8 mouse cellular contexts compared by ENCODE assay signal in genomic region chr11:58979183-58979582, GRCm38 (mm10). TPM values are rescaled to one million over a fixed set of nuclear protein-coding genes. Genes with fewer than 3 reads are reported as not detected.
A peak's percentile ranks its signal among the peaks of the same experiment; 100 is the strongest.
DNase-seq lines count a peak whose midpoint lies in the region; ATAC-seq and TF ChIP-seq lines count a peak whose summit lies in the region.
"Had no signal": no experiment of that assay in that cellular context is flagged by ENCODE, and none has a peak within 500 bp of the region (broad histone marks: within the 10 kb centered on the region; RNA-seq: fewer than 3 reads in every experiment).

No protein-coding gene starts in this region.

- no peak overlapping the region for H3K27ac ChIP-seq in lung, embryonic 14.5 days (ENCODE audit: low read depth)
- H3K27ac ChIP-seq in embryonic facial prominence, embryonic 14.5 days (replicated peaks; ENCODE audit: low read depth, low read length) = no peak overlapping the region
- no peak overlapping the region for H3K27ac ChIP-seq in limb, embryonic 12.5 days
- H3K27ac ChIP-seq in small intestine, adult 2 months (ENCODE audit: insufficient read depth, low read depth, low read length) = peak overlapping the region; percentile 6; the same call in 1 of the 2 replicates

- DNase-seq in lung, embryonic 14.5 days = no peak
- DNase-seq in lung, postnatal 36 days = no peak
- no peak for DNase-seq in embryonic facial prominence, embryonic 14.5 days (ENCODE audit: low spot score)
- no peak for DNase-seq in gastrocnemius, postnatal 10 days
- no peak for DNase-seq in frontal cortex, postnatal 14 days (ENCODE audit: low spot score in 2 of 2)

- peak overlapping the region; percentile 94 for H3K4me3 ChIP-seq in lung, embryonic 14.5 days (ENCODE audit: low read depth, low read length)
- H3K4me3 ChIP-seq in embryonic facial prominence, embryonic 14.5 days (ENCODE audit: low read depth, low read length) = peak overlapping the region; percentile 100
- H3K4me3 ChIP-seq in limb, embryonic 12.5 days (replicated peaks) = peak overlapping the region; percentile 95
- H3K4me3 ChIP-seq in small intestine, adult 2 months (ENCODE audit: low read depth, low read length) = peak overlapping the region; percentile 97

- no peaks in the 10 kb centered on the region for H3K9me3 ChIP-seq in lung, embryonic 14.5 days (ENCODE audit: low read depth, low read length)
- no peaks in the 10 kb centered on the region for H3K9me3 ChIP-seq in embryonic facial prominence, embryonic 14.5 days (ENCODE audit: control insufficient read depth, low read length)
- H3K9me3 ChIP-seq in limb, embryonic 12.5 days = no peaks in the 10 kb centered on the region

- no peak for ATAC-seq in lung, embryonic 14.5 days (ENCODE audit: insufficient read depth)
- ATAC-seq in embryonic facial prominence, embryonic 14.5 days (ENCODE audit: low read depth) = no peak
- ATAC-seq in limb, embryonic 12.5 days (ENCODE audit: insufficient number of reproducible peaks, insufficient read depth, low FRiP score, low TSS enrichment, low read depth) = no peak

- TF ChIP-seq POLR2A in small intestine, adult 2 months (IDR thresholded peaks at IDR 0.05; ENCODE audit: low read depth, low read length) = no peak

- no peaks in the 10 kb centered on the region for H3K27me3 ChIP-seq in lung, embryonic 14.5 days (ENCODE audit: insufficient read depth, low read length)
- H3K27me3 ChIP-seq in embryonic facial prominence, embryonic 14.5 days (replicated peaks; ENCODE audit: control insufficient read depth, insufficient read depth, low read length) = no peaks in the 10 kb centered on the region
- no peaks in the 10 kb centered on the region for H3K27me3 ChIP-seq in limb, embryonic 12.5 days
- no peaks in the 10 kb centered on the region for H3K27me3 ChIP-seq in small intestine, adult 2 months (ENCODE audit: control insufficient read depth, insufficient read depth, low read length)

- H3K9ac ChIP-seq in lung, embryonic 14.5 days = peak overlapping the region; percentile 87
- peak overlapping the region; percentile 93 for H3K9ac ChIP-seq in embryonic facial prominence, embryonic 14.5 days (ENCODE audit: low read depth, low read length)
- peak overlapping the region; percentile 93; the same call in 1 of the 2 replicates for H3K9ac ChIP-seq in limb, embryonic 12.5 days (replicated peaks)

- H3K36me3 ChIP-seq in lung, embryonic 14.5 days (ENCODE audit: insufficient read depth) = peaks cover 27% of the 10 kb centered on the region
- peaks cover 25% of the 10 kb centered on the region for H3K36me3 ChIP-seq in embryonic facial prominence, embryonic 14.5 days (ENCODE audit: control insufficient read depth, insufficient read depth, low read length)
- H3K36me3 ChIP-seq in limb, embryonic 12.5 days = peaks cover 28% of the 10 kb centered on the region
- H3K36me3 ChIP-seq in small intestine, adult 2 months (ENCODE audit: control insufficient read depth, insufficient read depth, low read length) = peaks cover 19% of the 10 kb centered on the region

- WGBS in lung, embryonic 14.5 days = 78% methylated on average over 3 of the region's 3 CpGs
- WGBS in embryonic facial prominence, embryonic 14.5 days = 71% methylated on average over 3 of the region's 3 CpGs
- WGBS in limb, embryonic 12.5 days = 81% methylated on average over 3 of the region's 3 CpGs
- WGBS in small intestine, adult 2 months = 34% methylated on average over 3 of the region's 3 CpGs

- H3K4me2 ChIP-seq in lung, embryonic 14.5 days = peak overlapping the region; percentile 98
- H3K4me2 ChIP-seq in embryonic facial prominence, embryonic 14.5 days (ENCODE audit: low read depth, low read length) = peak overlapping the region; percentile 98
- peak overlapping the region; percentile 95 for H3K4me2 ChIP-seq in limb, embryonic 12.5 days

- TF ChIP-seq CTCF in lung, embryonic 14.5 days (IDR thresholded peaks at IDR 0.05; ENCODE audit: low read depth) = no peak
- no peak for TF ChIP-seq CTCF in small intestine, adult 2 months (IDR thresholded peaks at IDR 0.05; ENCODE audit: extremely low read depth, insufficient read length, insufficient replicate concordance, low read depth, low read length)

- 0 out of 2 replicates have a peak, but pooled peaks cover 5% of the 10 kb centered on the region for H3K4me1 ChIP-seq in lung, embryonic 14.5 days (ENCODE audit: insufficient read depth)
- peaks cover 20% of the 10 kb centered on the region for H3K4me1 ChIP-seq in embryonic facial prominence, embryonic 14.5 days (ENCODE audit: control insufficient read depth, insufficient read depth, low read length)
- H3K4me1 ChIP-seq in limb, embryonic 12.5 days (replicated peaks) = peaks cover 35% of the 10 kb centered on the region
- peaks cover 27% of the 10 kb centered on the region for H3K4me1 ChIP-seq in small intestine, adult 2 months (ENCODE audit: control insufficient read depth, insufficient read depth, insufficient read length, low read length)

RNA-seq across cellular contexts. Expression of gene Trim11, which starts 1.3 kb away (rescaled TPM):
- polyA plus RNA-seq in lung, embryonic 14.5 days (2014; fragmentation: Nextera tagmentation; extraction: Ambion mirVana) = 17.2 and 18.2 TPM in 2 replicates
- 19.2 and 23.0 TPM in 2 replicates for polyA plus RNA-seq in embryonic facial prominence, embryonic 14.5 days (2014; fragmentation: Nextera tagmentation; extraction: Ambion mirVana)
- polyA plus RNA-seq in limb, embryonic 12.5 days (2016; fragmentation: Nextera tagmentation; extraction: Ambion mirVana) = 21.6 and 22.4 TPM in 2 replicates
- polyA plus RNA-seq in small intestine, adult 2 months (2012; rRNA removed) = 15.4 and 22.6 TPM in 2 replicates
- 10 to 100 TPM; 11.1 to 15.4 TPM for total RNA-seq in gastrocnemius, postnatal 10 days (2021)

RNA-seq across cellular contexts. Expression of gene Hist3h2a, which starts 24.7 kb away (rescaled TPM):
- polyA plus RNA-seq in lung, embryonic 14.5 days (2014; fragmentation: Nextera tagmentation; extraction: Ambion mirVana) = 18.1 and 18.5 TPM in 2 replicates
- polyA plus RNA-seq in embryonic facial prominence, embryonic 14.5 days (2014; fragmentation: Nextera tagmentation; extraction: Ambion mirVana) = 27.6 and 29.7 TPM in 2 replicates
- polyA plus RNA-seq in limb, embryonic 12.5 days (2016; fragmentation: Nextera tagmentation; extraction: Ambion mirVana) = 26.2 and 27.9 TPM in 2 replicates
- 5.2 and 12.1 TPM in 2 replicates for polyA plus RNA-seq in small intestine, adult 2 months (2012; rRNA removed)
- 10 to 100 TPM; 25.1 to 25.6 TPM for total RNA-seq in gastrocnemius, postnatal 10 days (2021)

RNA-seq across cellular contexts. Expression of gene Trim17, which starts 24.7 kb away (rescaled TPM):
- 0.14 and 0.22 TPM in 2 replicates for polyA plus RNA-seq in lung, embryonic 14.5 days (2014; fragmentation: Nextera tagmentation; extraction: Ambion mirVana)
- polyA plus RNA-seq in embryonic facial prominence, embryonic 14.5 days (2014; fragmentation: Nextera tagmentation; extraction: Ambion mirVana) = 0.41 and 0.51 TPM in 2 replicates
- 0.80 and 0.93 TPM in 2 replicates for polyA plus RNA-seq in limb, embryonic 12.5 days (2016; fragmentation: Nextera tagmentation; extraction: Ambion mirVana)
- 0.08 TPM in 1 of 2 replicates, not detected in the other for polyA plus RNA-seq in small intestine, adult 2 months (2012; rRNA removed)
- under 1 TPM; 0.14 TPM for total RNA-seq in gastrocnemius, postnatal 10 days (2021)
- total RNA-seq: common myeloid progenitor, adult 5-6 weeks had no signal

RNA-seq across cellular contexts. Expression of gene Hist3h2ba, which starts 30.5 kb away (rescaled TPM):
- 9.0 and 9.5 TPM in 2 replicates for polyA plus RNA-seq in lung, embryonic 14.5 days (2014; fragmentation: Nextera tagmentation; extraction: Ambion mirVana)
- 14.9 and 20.8 TPM in 2 replicates for polyA plus RNA-seq in embryonic facial prominence, embryonic 14.5 days (2014; fragmentation: Nextera tagmentation; extraction: Ambion mirVana)
- polyA plus RNA-seq in limb, embryonic 12.5 days (2016; fragmentation: Nextera tagmentation; extraction: Ambion mirVana) = 22.6 and 28.5 TPM in 2 replicates
- polyA plus RNA-seq in small intestine, adult 2 months (2012; rRNA removed) = 1.7 and 3.8 TPM in 2 replicates
- total RNA-seq in gastrocnemius, postnatal 10 days (2021) = 1 to 10 TPM; 7.3 to 8.0 TPM

RNA-seq across cellular contexts. Expression of gene Rnf187, which starts 40.5 kb away (rescaled TPM):
- 273 and 293 TPM in 2 replicates for polyA plus RNA-seq in lung, embryonic 14.5 days (2014; fragmentation: Nextera tagmentation; extraction: Ambion mirVana)
- polyA plus RNA-seq in embryonic facial prominence, embryonic 14.5 days (2014; fragmentation: Nextera tagmentation; extraction: Ambion mirVana) = 256 and 271 TPM in 2 replicates
- 306 and 315 TPM in 2 replicates for polyA plus RNA-seq in limb, embryonic 12.5 days (2016; fragmentation: Nextera tagmentation; extraction: Ambion mirVana)
- polyA plus RNA-seq in small intestine, adult 2 months (2012; rRNA removed) = 87.9 and 160 TPM in 2 replicates
- 100 to 1,000 TPM; 160 to 172 TPM for total RNA-seq in gastrocnemius, postnatal 10 days (2021)
